Mouse (Mus musculus) liver, adult 2 months (tissue): ENCODE measurements around the gene Actr3. TPM values are rescaled to one million over a fixed set of nuclear protein-coding genes. Genes with fewer than 3 reads are reported as not detected.
A peak's percentile ranks its signal among the peaks of the same experiment; 100 is the strongest.

Source experiments
- DNase-seq: peaks from one replicate; pipeline ENCODE4 v3.0.0-alpha.2; 2011; ENCODE audit warnings: low read depth, low spot score; ENCODE audit errors: extremely low read depth
- H3K27ac ChIP-seq: fragments of 200-500 bp; replicated peaks from 2 replicates; pipeline ENCODE4 v1.5.1; 2012; ENCODE audit warnings: low read depth, mild to moderate bottlenecking, control low read depth, inconsistent platforms, low read length; ENCODE audit not compliant: insufficient read depth
- H3K27me3 ChIP-seq: fragments of 200-500 bp; 2 replicates; pipeline ENCODE4 v1.6.1; 2012; ENCODE audit warnings: mild to moderate bottlenecking, moderate library complexity, low read length, inconsistent platforms; ENCODE audit not compliant: control insufficient read depth, insufficient read depth
- H3K36me3 ChIP-seq: fragments of 200-500 bp; 2 replicates; pipeline ENCODE4 v1.6.1; 2012; ENCODE audit warnings: low read length, inconsistent platforms; ENCODE audit not compliant: control insufficient read depth, insufficient read depth
- H3K4me1 ChIP-seq: fragments of 200-500 bp; 2 replicates; pipeline ENCODE4 v1.6.1; 2011; ENCODE audit warnings: low read length; ENCODE audit not compliant: control insufficient read depth, insufficient read depth
- H3K4me3 ChIP-seq: fragments of 200-500 bp; 2 replicates; pipeline ENCODE4 v1.5.1; 2011; ENCODE audit warnings: low read depth, mild to moderate bottlenecking, control low read depth, low read length, moderate library complexity; ENCODE audit not compliant: insufficient read depth
- H3K79me2 ChIP-seq: fragments of 200-500 bp; 2 replicates; pipeline ENCODE4 v1.6.1; 2012; ENCODE audit warnings: inconsistent platforms, mild to moderate bottlenecking, low read length, moderate library complexity; ENCODE audit not compliant: control insufficient read depth, insufficient read depth
- H3K9ac ChIP-seq: fragments of 200-500 bp; 2 replicates; pipeline ENCODE4 v1.6.1; 2012; ENCODE audit warnings: low read depth, mild to moderate bottlenecking, control low read depth, inconsistent platforms, low read length
- CTCF ChIP-seq: fragments of 200-500 bp; IDR thresholded peaks from 2 replicates; pipeline ENCODE4 v1.5.1; 2011; ENCODE audit warnings: low read depth, low read length, control low read depth
- POLR2A ChIP-seq: fragments of 200-500 bp; IDR thresholded peaks from 2 replicates; pipeline ENCODE4 v1.6.1; 2011; ENCODE audit warnings: low read length, control low read depth; ENCODE audit not compliant: insufficient read depth; ENCODE audit errors: extremely low read depth
- WGBS: fragments of 180-500 bp; shearing (Covaris S2); methylation state at CpG from one replicate; pipeline ENCODE4 v1.1.7; 2018; 5-methylcytosine and 5-hydroxymethylcytosine counted together
- polyA plus RNA-seq: library from polyadenylated mRNA; depleted of rRNA; stranded (reverse); fragments of >200 nt; gene quantifications from 2 replicates; pipeline ENCODE4 v1.2.3, GENCODE M21; 2012
- total RNA-seq: library from RNA; depleted of rRNA; stranded (reverse); fragments of >200 nt; gene quantifications from 2 replicates; pipeline ENCODE4 v1.2.3, GENCODE M21; 2014

Gene Actr3
- total and polyA plus RNA-seq, 2 experiments = 16.0 to 84.1 TPM

- Histone ChIP-seq H3K27ac (no peak overlapping the region), H3K4me1 (no peaks in the 10 kb centered on the region), H3K79me2 (no peaks in the 10 kb centered on the region), H3K4me3 (no peak overlapping the region), H3K9ac (no peak overlapping the region), H3K36me3 (no peaks in the 10 kb centered on the region), H3K27me3 (no peaks in the 10 kb centered on the region)
- no peak for DNase-seq
- TF ChIP-seq POLR2A = no peak
- TF ChIP-seq CTCF = no peak
Measured at GRCm38 (mm10) chr1:125447926-125448325, 12.4 kb upstream of the Actr3 start.

DNA sequence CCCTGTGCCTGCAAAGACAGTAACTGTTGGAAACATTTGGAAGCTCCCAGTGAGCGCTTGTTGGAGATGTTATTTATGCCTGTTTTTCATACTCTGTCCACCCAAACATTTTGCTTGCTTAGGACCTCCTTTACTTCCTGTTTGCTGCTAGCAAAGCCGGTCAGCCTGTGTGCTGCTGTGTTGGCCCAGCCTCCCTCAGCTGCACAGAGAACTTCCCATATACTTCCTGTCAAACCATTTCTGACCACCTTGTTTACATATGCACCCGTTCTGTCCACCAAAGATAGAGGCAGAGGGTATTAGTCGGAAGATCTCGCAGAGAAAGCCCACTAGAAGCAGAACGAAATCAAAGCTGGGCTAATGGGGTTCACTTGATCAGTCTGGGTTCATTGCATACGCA is 6.2 kb upstream of the Actr3 start:
- 62% methylated on average over 7 of the region's 7 CpGs for WGBS

DNA sequence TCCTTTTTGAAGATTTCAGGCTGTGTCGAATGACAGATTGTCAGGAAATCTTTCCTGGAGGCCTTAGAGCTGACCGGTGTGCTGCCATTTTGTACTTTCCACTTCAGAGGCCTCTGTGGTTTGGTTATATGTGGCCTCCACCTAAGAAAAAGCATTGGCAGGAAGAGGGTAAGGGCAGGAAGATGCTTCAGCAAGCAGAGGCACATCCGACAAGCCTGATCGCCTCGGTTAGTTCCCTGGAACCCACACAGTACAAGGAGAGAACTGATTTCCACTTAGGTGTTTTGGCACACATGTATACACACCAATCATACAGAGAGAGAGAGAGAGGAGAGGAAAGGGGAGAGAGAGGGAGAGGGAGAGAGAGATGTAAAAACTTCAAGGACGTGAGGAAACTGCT is 5.7 kb upstream of the Actr3 start:
- 75% methylated on average over 6 of the region's 6 CpGs for WGBS
- no peaks in the 10 kb centered on the region for H3K36me3 ChIP-seq
- no peak for DNase-seq
- no peak overlapping the region for H3K4me3 ChIP-seq
- peaks cover under 1% of the 10 kb centered on the region; the same call in 1 of the 2 replicates for H3K4me1 ChIP-seq
- no peaks in the 10 kb centered on the region for H3K27me3 ChIP-seq
- no peaks in the 10 kb centered on the region for H3K79me2 ChIP-seq
- no peak overlapping the region for H3K9ac ChIP-seq
- TF ChIP-seq CTCF = no peak
- TF ChIP-seq POLR2A = no peak
- peak overlapping the region; percentile 22; the same call in 1 of the 2 replicates for H3K27ac ChIP-seq

More for the DNA sequence above, 6.2 kb upstream of the Actr3 start:
- Histone ChIP-seq H3K79me2 (no peaks in the 10 kb centered on the region), H3K4me1 (no peaks in the 10 kb centered on the region), H3K36me3 (no peaks in the 10 kb centered on the region), H3K4me3 (no peak overlapping the region), H3K27me3 (no peaks in the 10 kb centered on the region), H3K27ac (peak overlapping the region; percentile 22), H3K9ac (no peak overlapping the region; the same call in 1 of the 2 replicates)
- TF ChIP-seq CTCF (no peak), POLR2A (no peak)
- DNase-seq = peak; percentile 34

DNA sequence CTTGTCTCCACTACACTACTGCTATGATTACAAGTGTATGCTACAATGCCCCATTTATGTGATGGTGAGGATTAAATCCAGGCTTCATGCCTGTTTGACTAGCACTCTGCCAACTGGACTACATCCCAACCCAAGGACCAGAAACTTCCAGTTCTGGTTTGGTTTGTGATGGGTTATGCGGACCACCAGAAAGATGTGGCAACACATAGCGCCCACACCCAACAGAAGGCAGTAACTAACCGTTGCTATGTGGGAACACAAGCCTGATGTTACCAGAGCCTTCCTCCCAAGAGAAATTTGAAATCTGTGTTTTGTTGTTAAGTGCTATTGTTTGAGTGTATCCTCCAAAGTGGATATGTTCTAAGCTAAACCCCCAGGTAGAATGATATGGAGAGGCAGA is 4.0 kb upstream of the Actr3 start:
- Histone ChIP-seq H3K36me3 (no peaks in the 10 kb centered on the region), H3K79me2 (no peaks in the 10 kb centered on the region), H3K4me1 (peaks cover 4% of the 10 kb centered on the region; the same call in 1 of the 2 replicates), H3K27ac (no peak overlapping the region), H3K9ac (no peak overlapping the region), H3K27me3 (no peaks in the 10 kb centered on the region), H3K4me3 (no peak overlapping the region)
- WGBS = 92% methylated on average over 3 of the region's 3 CpGs
- no peak for DNase-seq
- no peak for TF ChIP-seq POLR2A
- TF ChIP-seq CTCF = no peak

- Histone ChIP-seq H3K79me2 (no peaks in the 10 kb centered on the region), H3K27me3 (no peaks in the 10 kb centered on the region), H3K36me3 (no peaks in the 10 kb centered on the region), H3K9ac (no peak overlapping the region), H3K27ac (no peak overlapping the region), H3K4me1 (peaks cover 4% of the 10 kb centered on the region; the same call in 1 of the 2 replicates), H3K4me3 (no peak overlapping the region)
- WGBS = 90% methylated on average over 2 of the region's 2 CpGs
- no peak for TF ChIP-seq CTCF
- TF ChIP-seq POLR2A = no peak
- no peak for DNase-seq
Measured at GRCm38 (mm10) chr1:125438826-125439225, 3.3 kb upstream of the Actr3 start.

DNA sequence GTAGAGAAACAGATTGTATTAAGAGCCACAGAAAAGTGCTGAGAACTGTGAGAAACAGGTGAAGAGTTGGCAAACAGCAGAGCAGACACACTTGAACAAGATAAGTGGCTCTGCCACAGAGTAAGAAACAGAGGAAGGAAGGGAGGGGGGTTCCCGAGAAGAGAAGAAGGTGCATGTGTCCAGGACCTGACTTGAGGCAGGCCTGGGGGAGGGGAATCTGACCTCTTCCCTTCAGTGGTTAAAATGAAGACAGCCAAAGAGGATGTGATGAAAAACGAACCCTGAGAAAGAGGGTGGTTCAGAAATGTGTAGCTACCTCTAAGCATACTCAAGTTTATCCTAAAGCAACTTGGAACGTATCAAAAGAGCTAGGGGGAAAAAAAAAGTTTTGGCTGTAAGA is 2.4 kb upstream of the Actr3 start:
- H3K4me3 ChIP-seq = no peak overlapping the region
- no peaks in the 10 kb centered on the region for H3K79me2 ChIP-seq
- no peak overlapping the region for H3K9ac ChIP-seq
- no peak overlapping the region for H3K27ac ChIP-seq
- TF ChIP-seq CTCF = no peak
- no peak for TF ChIP-seq POLR2A
- peaks cover 8% of the 10 kb centered on the region; the same call in 1 of the 2 replicates for H3K4me1 ChIP-seq
- no peaks in the 10 kb centered on the region for H3K36me3 ChIP-seq
- DNase-seq = no peak
- WGBS = 59% methylated on average over 3 of the region's 3 CpGs
- no peaks in the 10 kb centered on the region for H3K27me3 ChIP-seq
